Mouse (Mus musculus): Measurements from ENCODE around the gene Spats2. TPM values are rescaled to one million over a fixed set of nuclear protein-coding genes. Genes with fewer than 3 reads are reported as not detected.
A peak's percentile ranks its signal among the peaks of the same experiment; 100 is the strongest.
"Not testable (repeated sequence)": the region's sequence is repeated elsewhere in the genome, so short reads cannot be mapped to it uniquely, and the experiment has no call there.

Spats2 gene
- total RNA-seq, 2 experiments from 2014 or later, result 3.7 to 4.3 TPM

- peak within 1 kb of the TSS; percentile 96 for H3K27ac ChIP-seq
- peak; percentile 1; the same call in 1 of the 2 replicates for TF ChIP-seq CTCF (IDR thresholded peaks at IDR 0.05)
- peak within 1 kb of the TSS; percentile 86 for H3K4me3 ChIP-seq
- intact Hi-C loops (cut with DNase I), result loop anchor here (2.0 kb wide), 1 partner anchor 43 kb away; the partner anchor contains the start of genes Fam186b and Prpf40b
- DNase-seq, result peak; percentile 98
These were observed 126.1 kb downstream of the Spats2 start, which contains the start of gene Mcrs1 for GRCm38 (mm10) chr15:99251626-99252380. Gene Mcrs1, minus strand, starts transcription at chr15:99251961.

GRCm38 (mm10) chr15:99252381-99253174 lies 126.9 kb downstream of the Spats2 start:
- H3K27ac ChIP-seq, result peak overlapping the region; percentile 96
- H3K4me3 ChIP-seq, result peak overlapping the region; percentile 86
- TF ChIP-seq CTCF (IDR thresholded peaks at IDR 0.05), result peak; percentile 19; the same call in 1 of the 2 replicates
- peak; percentile 83 for DNase-seq
- intact Hi-C loops (cut with DNase I), result no loop called here

- DNase-seq; intact Hi-C loops (cut with DNase I): not testable (repeated sequence)
- Histone ChIP-seq H3K4me3 (peak overlapping the region; percentile 86; the same call in 1 of the 2 replicates), H3K27ac (peak overlapping the region; percentile 96)
These were observed 127.4 kb downstream of the Spats2 start for GRCm38 (mm10) chr15:99253175-99253479.

- no peak for DNase-seq
- H3K27ac ChIP-seq, result peak overlapping the region; percentile 96
- H3K4me3 ChIP-seq, result no peak overlapping the region
- intact Hi-C loops (cut with DNase I), result no loop called here
- TF ChIP-seq CTCF (IDR thresholded peaks at IDR 0.05), result no peak
These were observed 128.1 kb downstream of the Spats2 start for GRCm38 (mm10) chr15:99253772-99254171.

GRCm38 (mm10) chr15:99254477-99255005 lies 128.8 kb downstream of the Spats2 start:
- Histone ChIP-seq H3K27ac (peak overlapping the region; percentile 96), H3K4me3 (peak overlapping the region; percentile 4; the same call in 1 of the 2 replicates)
- intact Hi-C loops (cut with DNase I), result no loop called here
- DNase-seq, result peak; percentile 54
- no peak for TF ChIP-seq CTCF (IDR thresholded peaks at IDR 0.05)

- intact Hi-C loops (cut with DNase I), result no loop called here
- H3K4me3 ChIP-seq, result no peak overlapping the region
- TF ChIP-seq CTCF (IDR thresholded peaks at IDR 0.05), result no peak
- DNase-seq, result no peak
- peak overlapping the region; percentile 96 for H3K27ac ChIP-seq
These were observed 129.6 kb downstream of the Spats2 start for GRCm38 (mm10) chr15:99255241-99255749.

GRCm38 (mm10) chr15:99259167-99259729 lies 133.5 kb downstream of the Spats2 start:
- intact Hi-C loops (cut with DNase I), result no loop called here
- peak; percentile 54 for DNase-seq
- no peak for TF ChIP-seq CTCF (IDR thresholded peaks at IDR 0.05)
- Histone ChIP-seq H3K4me3 (peak overlapping the region; percentile 63), H3K27ac (peak overlapping the region; percentile 81)

- intact Hi-C loops (cut with DNase I), result no loop called here
- peak; percentile 89 for DNase-seq
- H3K27ac ChIP-seq, result peak overlapping the region; percentile 81
- TF ChIP-seq CTCF (IDR thresholded peaks at IDR 0.05), result no peak
- peak overlapping the region; percentile 63 for H3K4me3 ChIP-seq
These were observed 134.1 kb downstream of the Spats2 start for GRCm38 (mm10) chr15:99259730-99260252.

- DNase-seq, result no peak
- Histone ChIP-seq H3K4me3 (no peak overlapping the region), H3K27ac (no peak overlapping the region)
- no peak for TF ChIP-seq CTCF (IDR thresholded peaks at IDR 0.05)
- intact Hi-C loops (cut with DNase I), result no loop called here
These were observed 137.0 kb downstream of the Spats2 start for GRCm38 (mm10) chr15:99262702-99263101.

Small RNA genes lying within 50 kb of the gene (microRNA-seq; reads per million reads assigned to microRNA genes)
- not detected for gene Mir6960

Other genes starting within 250 kb of the Spats2 start
- 1 to 10 TPM in 1 of 2 experiments, under 1 TPM in 1; 0.92 to 2.2 TPM for gene Rhebl1, start 231.4 kb upstream of the Spats2 start, total RNA-seq (2021)
- under 1 TPM; 0.81 to 0.82 TPM for gene Dhh, start 227.4 kb upstream of the Spats2 start, total RNA-seq (2021)
- gene Lmbr1l, start 207.7 kb upstream of the Spats2 start, total RNA-seq (2021), result 1 to 10 TPM; 5.2 to 6.9 TPM
- gene Tuba1b, start 191.4 kb upstream of the Spats2 start, total RNA-seq (2021), result 10 to 100 TPM; 15.8 to 33.9 TPM
- gene Gm49450, start 172.4 kb upstream of the Spats2 start, total RNA-seq (2021), result not detected
- gene Tuba1a, start 172.2 kb upstream of the Spats2 start, total RNA-seq (2021), result 10 to 100 TPM; 17.1 to 43.2 TPM
- gene Tuba1c, start 96.0 kb upstream of the Spats2 start, total RNA-seq (2021), result 1 to 10 TPM; 7.1 to 7.7 TPM
- gene Prph, start 70.7 kb upstream of the Spats2 start, total RNA-seq (2021), result 1 to 10 TPM in 1 of 2 experiments, under 1 TPM in 1; 0.31 to 1.2 TPM
- not detected for gene Troap, start 51.3 kb upstream of the Spats2 start, total RNA-seq (2021)
- gene C1ql4, start 38.1 kb upstream of the Spats2 start, total RNA-seq (2021), result not detected
- not detected for gene Dnajc22, start 32.7 kb upstream of the Spats2 start, total RNA-seq (2021)
- gene Kcnh3, start 98.9 kb downstream of the Spats2 start, total RNA-seq (2021), result not detected
- 10 to 100 TPM; 25.6 to 33.7 TPM for gene Mcrs1, start 126.0 kb downstream of the Spats2 start, total RNA-seq (2021)
- 10 to 100 TPM; 24.8 to 27.0 TPM for gene Prpf40b, start 169.2 kb downstream of the Spats2 start, total RNA-seq (2021)
- not detected for gene Fam186b, start 170.0 kb downstream of the Spats2 start, total RNA-seq (2021)
- gene Fmnl3, start 244.6 kb downstream of the Spats2 start, total RNA-seq (2021), result 1 to 10 TPM; 5.5 to 7.2 TPM

All from gastrocnemius, adult 2 months (tissue).